Mouse (Mus musculus) midbrain, embryonic 16.5 days (tissue): Measurements from ENCODE around the gene Mras. TPM values are rescaled to one million over a fixed set of nuclear protein-coding genes. Genes with fewer than 3 reads are reported as not detected.

Source experiments
- ATAC-seq: fragments of 200-750 bp; cut with Nextera tagmentation; 2 replicates; pipeline ENCODE4 v1.8.0; 2017; ENCODE audit warnings: moderate TSS enrichment
- H3K27ac ChIP-seq: fragments of 300-500 bp; sonication (generic); 2 replicates; pipeline ENCODE4 v1.5.1; 2014; ENCODE audit warnings: mild to moderate bottlenecking, low read length, mixed read lengths
- H3K27me3 ChIP-seq: fragments of 300-500 bp; sonication (generic); 2 replicates; pipeline ENCODE4 v1.6.1; 2014; ENCODE audit warnings: low read depth, low read length, mixed read lengths; ENCODE audit not compliant: control insufficient read depth, insufficient read depth
- H3K36me3 ChIP-seq: fragments of 300-500 bp; sonication (generic); 2 replicates; pipeline ENCODE4 v1.6.1; 2014; ENCODE audit warnings: mild to moderate bottlenecking, low read length, moderate library complexity, mixed read lengths; ENCODE audit not compliant: control insufficient read depth, insufficient read depth
- H3K4me1 ChIP-seq: fragments of 300-500 bp; sonication (generic); 2 replicates; pipeline ENCODE4 v1.6.1; 2014; ENCODE audit warnings: mild to moderate bottlenecking, low read length, mixed read lengths; ENCODE audit not compliant: control insufficient read depth, insufficient read depth
- H3K4me2 ChIP-seq: fragments of 300-500 bp; sonication (generic); 2 replicates; pipeline ENCODE4 v1.6.1; 2014; ENCODE audit warnings: mild to moderate bottlenecking, low read length, mixed read lengths
- H3K4me3 ChIP-seq: fragments of 300-500 bp; sonication (generic); 2 replicates; pipeline ENCODE4 v1.5.1; 2014; ENCODE audit warnings: low read depth, mild to moderate bottlenecking, low read length, moderate library complexity, mixed read lengths
- H3K9ac ChIP-seq: fragments of 300-500 bp; sonication (generic); 2 replicates; pipeline ENCODE4 v1.6.1; 2014; ENCODE audit warnings: low read depth, low read length, mixed read lengths
- H3K9me3 ChIP-seq: fragments of 300-500 bp; sonication (generic); replicated peaks from 2 replicates; pipeline ENCODE4 v1.6.1; 2014; ENCODE audit warnings: mild to moderate bottlenecking, low read length, mixed read lengths; ENCODE audit not compliant: control insufficient read depth, poor library complexity, severe bottlenecking
- WGBS: fragments of 180-500 bp; shearing (Covaris S2); extraction: QIAGEN DNeasy Blood & Tissue Kit; methylation state at CpG from one replicate; pipeline ENCODE4 v1.1.7; 2014; 5-methylcytosine and 5-hydroxymethylcytosine counted together
- polyA plus RNA-seq: library from polyadenylated mRNA; unstranded; fragments of >200 nt; fragmentation: Nextera tagmentation; extraction: Ambion mirVana; gene quantifications from 2 replicates; pipeline ENCODE4 v1.2.1, GENCODE M21; 2015

Gene Mras
- polyA plus RNA-seq, 1 experiment from 2014 or later = 51.2 TPM

- Histone ChIP-seq H3K4me2 (no peak overlapping the region), H3K4me3 (no peak overlapping the region), H3K36me3 (no peaks in the 10 kb centered on the region), H3K9ac (no peak overlapping the region), H3K27ac (no peak overlapping the region), H3K27me3 (no peaks in the 10 kb centered on the region), H3K9me3 (no peaks in the 10 kb centered on the region), H3K4me1 (no peaks in the 10 kb centered on the region)
- ATAC-seq = no peak
Observed at GRCm38 (mm10) chr9:99446259-99446658, 9.1 kb upstream of the Mras start.

GRCm38 (mm10) chr9:99444590-99445178, 7.5 kb upstream of the Mras start:
- no peak overlapping the region for H3K4me2 ChIP-seq
- H3K4me1 ChIP-seq = no peaks in the 10 kb centered on the region
- H3K36me3 ChIP-seq = no peaks in the 10 kb centered on the region
- no peak overlapping the region for H3K27ac ChIP-seq
- peak; percentile 52 for ATAC-seq
- H3K9ac ChIP-seq = no peak overlapping the region
- WGBS = 27% methylated on average over 8 of the region's 8 CpGs
- H3K4me3 ChIP-seq = no peak overlapping the region
- H3K9me3 ChIP-seq = no peaks in the 10 kb centered on the region
- no peaks in the 10 kb centered on the region for H3K27me3 ChIP-seq

- WGBS = 97% methylated on average over 4 of the region's 4 CpGs
- Histone ChIP-seq H3K9ac (no peak overlapping the region), H3K4me2 (no peak overlapping the region), H3K36me3 (no peaks in the 10 kb centered on the region), H3K4me1 (peaks cover 7% of the 10 kb centered on the region), H3K4me3 (no peak overlapping the region), H3K9me3 (no peaks in the 10 kb centered on the region), H3K27ac (no peak overlapping the region), H3K27me3 (peaks cover 4% of the 10 kb centered on the region; the same call in 1 of the 2 replicates)
- 0 out of 2 replicates have a peak, but pooled peaks have one; percentile 18 for ATAC-seq
Observed at GRCm38 (mm10) chr9:99441647-99442433, 4.7 kb upstream of the Mras start.

GRCm38 (mm10) chr9:99440941-99441340, 3.8 kb upstream of the Mras start:
- 78% methylated on average over 5 of the region's 5 CpGs for WGBS
- no peak for ATAC-seq
- H3K4me1 ChIP-seq = peaks cover 7% of the 10 kb centered on the region
- H3K36me3 ChIP-seq = no peaks in the 10 kb centered on the region
- no peak overlapping the region for H3K27ac ChIP-seq
- H3K9ac ChIP-seq = no peak overlapping the region
- peaks cover 4% of the 10 kb centered on the region; the same call in 1 of the 2 replicates for H3K27me3 ChIP-seq
- H3K4me3 ChIP-seq = no peak overlapping the region
- H3K9me3 ChIP-seq = no peaks in the 10 kb centered on the region
- H3K4me2 ChIP-seq = no peak overlapping the region

- Histone ChIP-seq H3K9me3 (no peaks in the 10 kb centered on the region), H3K27me3 (peaks cover 4% of the 10 kb centered on the region; the same call in 1 of the 2 replicates), H3K4me2 (no peak overlapping the region), H3K9ac (no peak overlapping the region), H3K36me3 (no peaks in the 10 kb centered on the region), H3K27ac (no peak overlapping the region), H3K4me3 (no peak overlapping the region), H3K4me1 (peaks cover 17% of the 10 kb centered on the region)
- 81% methylated on average over 8 of the region's 8 CpGs for WGBS
- ATAC-seq = no peak
Observed at GRCm38 (mm10) chr9:99439064-99439463, 1.9 kb upstream of the Mras start.

- ATAC-seq = no peak
- H3K4me3 ChIP-seq = no peak overlapping the region
- no peaks in the 10 kb centered on the region for H3K9me3 ChIP-seq
- peaks cover 27% of the 10 kb centered on the region for H3K4me1 ChIP-seq
- H3K36me3 ChIP-seq = no peaks in the 10 kb centered on the region
- H3K9ac ChIP-seq = no peak overlapping the region
- no peak overlapping the region for H3K27ac ChIP-seq
- WGBS = 79% methylated on average over 12 of the region's 12 CpGs
- H3K4me2 ChIP-seq = no peak overlapping the region
- H3K27me3 ChIP-seq = peaks cover 4% of the 10 kb centered on the region; the same call in 1 of the 2 replicates
Observed at GRCm38 (mm10) chr9:99437781-99438565, 792 bp upstream of the Mras start.

GRCm38 (mm10) chr9:99436182-99437030, 775 bp downstream of the Mras start:
- peak; percentile 83 for ATAC-seq
- Histone ChIP-seq H3K9ac (peak overlapping the region; percentile 95), H3K36me3 (no peaks in the 10 kb centered on the region), H3K9me3 (no peaks in the 10 kb centered on the region), H3K27ac (peak overlapping the region; percentile 89), H3K4me1 (peaks cover 32% of the 10 kb centered on the region), H3K27me3 (peaks cover 4% of the 10 kb centered on the region; the same call in 1 of the 2 replicates), H3K4me2 (peak overlapping the region; percentile 87), H3K4me3 (peak overlapping the region; percentile 85)
- 0% methylated on average over 72 of the region's 86 CpGs for WGBS

GRCm38 (mm10) chr9:99435619-99436181, 1.5 kb downstream of the Mras start:
- peak; percentile 69 for ATAC-seq
- Histone ChIP-seq H3K4me3 (peak overlapping the region; percentile 85), H3K4me2 (peak overlapping the region; percentile 87), H3K27ac (peak overlapping the region; percentile 89), H3K36me3 (no peaks in the 10 kb centered on the region), H3K9me3 (no peaks in the 10 kb centered on the region), H3K4me1 (peaks cover 32% of the 10 kb centered on the region), H3K27me3 (peaks cover 4% of the 10 kb centered on the region; the same call in 1 of the 2 replicates), H3K9ac (peak overlapping the region; percentile 95)
- WGBS = 8% methylated on average over 16 of the region's 16 CpGs
